Mouse (Mus musculus) neural tube, embryonic 14.5 days (tissue): ENCODE results near the gene Tyro3. TPM values are rescaled to one million over a fixed set of nuclear protein-coding genes. Genes with fewer than 3 reads are reported as not detected.

Experiments
- ATAC-seq: fragments of 200-750 bp; cut with Nextera tagmentation; 2 replicates; pipeline ENCODE4 v1.8.0; 2017; ENCODE audit warnings: low read depth, mild to moderate bottlenecking, moderate TSS enrichment, moderate library complexity
- H3K27ac ChIP-seq: fragments of 300-500 bp; sonication (generic); 2 replicates; pipeline ENCODE4 v1.5.1; 2014; ENCODE audit warnings: low read depth, mild to moderate bottlenecking, control low read depth, low read length, moderate library complexity, mixed read lengths
- H3K27me3 ChIP-seq: fragments of 300-500 bp; sonication (generic); 2 replicates; pipeline ENCODE4 v1.6.1; 2014; ENCODE audit warnings: low read length; ENCODE audit not compliant: control insufficient read depth, insufficient read depth
- H3K36me3 ChIP-seq: fragments of 300-500 bp; sonication (generic); 2 replicates; pipeline ENCODE4 v1.6.1; 2014; ENCODE audit warnings: low read length, mixed read lengths; ENCODE audit not compliant: control insufficient read depth, insufficient read depth
- H3K4me1 ChIP-seq: fragments of 300-500 bp; sonication (generic); 2 replicates; pipeline ENCODE4 v1.6.1; 2014; ENCODE audit warnings: low read length; ENCODE audit not compliant: control insufficient read depth, insufficient read depth
- H3K4me2 ChIP-seq: fragments of 300-500 bp; sonication (generic); 2 replicates; pipeline ENCODE4 v1.6.1; 2014; ENCODE audit warnings: mild to moderate bottlenecking, low read depth, low read length, control low read depth
- H3K4me3 ChIP-seq: fragments of 300-500 bp; sonication (generic); 2 replicates; pipeline ENCODE4 v1.5.1; 2014; ENCODE audit warnings: low read depth, low read length, control low read depth, mixed read lengths
- H3K9ac ChIP-seq: fragments of 300-500 bp; sonication (generic); replicated peaks from 2 replicates; pipeline ENCODE4 v1.6.1; 2014; ENCODE audit warnings: low read depth, mild to moderate bottlenecking, control low read depth, low read length, mixed read lengths
- H3K9me3 ChIP-seq: fragments of 300-500 bp; sonication (generic); 2 replicates; pipeline ENCODE4 v1.6.1; 2016; ENCODE audit warnings: low read length; ENCODE audit not compliant: control insufficient read depth
- WGBS: fragments of 180-500 bp; shearing (Covaris S2); extraction: QIAGEN DNeasy Blood & Tissue Kit; methylation state at CpG from one replicate; pipeline ENCODE4 v1.1.7; 2014; 5-methylcytosine and 5-hydroxymethylcytosine counted together
- polyA plus RNA-seq: library from polyadenylated mRNA; unstranded; fragments of >200 nt; fragmentation: Nextera tagmentation; extraction: Ambion mirVana; gene quantifications from 2 replicates; pipeline ENCODE4 v1.2.1, GENCODE M21; 2014

Gene Tyro3
- polyA plus RNA-seq, 1 experiment from 2014 or later, result 18.7 TPM

DNA sequence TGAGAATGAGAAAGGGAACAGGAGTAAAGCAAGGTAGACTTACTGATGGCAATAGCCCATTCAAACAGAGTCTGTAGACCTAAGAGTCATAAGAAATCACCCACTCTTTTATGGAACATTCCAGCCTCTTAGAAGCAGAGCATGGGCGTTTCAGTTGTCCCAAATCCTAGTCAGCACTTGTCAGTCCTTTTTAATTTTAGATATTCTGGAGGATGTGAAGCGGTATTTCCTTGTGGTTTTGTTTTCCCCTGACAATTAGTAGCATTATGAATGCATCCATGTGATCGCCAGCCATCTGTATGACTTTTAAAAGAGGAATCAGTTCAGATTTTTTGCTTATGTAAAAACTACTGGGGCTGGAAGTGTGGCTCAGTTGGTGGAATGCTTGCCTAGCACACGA is 67.0 kb downstream of the Tyro3 start:
- no peak overlapping the region for H3K27ac ChIP-seq
- no peaks in the 10 kb centered on the region for H3K4me1 ChIP-seq
- no peak overlapping the region for H3K4me3 ChIP-seq
- H3K4me2 ChIP-seq, result no peak overlapping the region
- no peaks in the 10 kb centered on the region for H3K36me3 ChIP-seq
- WGBS, result 75% methylated on average over 4 of the region's 4 CpGs
- no peaks in the 10 kb centered on the region for H3K9me3 ChIP-seq
- no peak for ATAC-seq
- no peak overlapping the region for H3K9ac ChIP-seq
- H3K27me3 ChIP-seq, result no peaks in the 10 kb centered on the region

Other genes starting within 250 kb of the Tyro3 start
- gene Nusap1, start 179.4 kb upstream of the Tyro3 start, polyA plus RNA-seq, result 5.6 and 8.5 TPM in 2 replicates
- 2.7 and 4.0 TPM in 2 replicates for gene Oip5, start 179.3 kb upstream of the Tyro3 start, polyA plus RNA-seq
- 39.9 and 40.8 TPM in 2 replicates for gene Ndufaf1, start 134.9 kb upstream of the Tyro3 start, polyA plus RNA-seq
- 41.3 and 48.9 TPM in 2 replicates for gene Rtf1, start 122.7 kb upstream of the Tyro3 start, polyA plus RNA-seq
- 0.15 and 0.19 TPM in 2 replicates for gene Itpka, start 55.4 kb upstream of the Tyro3 start, polyA plus RNA-seq
- 1.8 and 2.2 TPM in 2 replicates for gene Ltk, start 37.3 kb upstream of the Tyro3 start, polyA plus RNA-seq
- gene Rpap1, start 10.2 kb upstream of the Tyro3 start, polyA plus RNA-seq, result 15.7 and 19.5 TPM in 2 replicates
- 37.5 and 44.2 TPM in 2 replicates for gene Mga, start 99.5 kb downstream of the Tyro3 start, polyA plus RNA-seq
- gene Mapkbp1, start 175.0 kb downstream of the Tyro3 start, polyA plus RNA-seq, result 6.6 and 7.9 TPM in 2 replicates
- gene Jmjd7, start 229.8 kb downstream of the Tyro3 start, polyA plus RNA-seq, result 22.8 and 25.3 TPM in 2 replicates
- 7.3 and 7.5 TPM in 2 replicates for gene Gm28042, start 229.8 kb downstream of the Tyro3 start, polyA plus RNA-seq
- 3.2 and 4.3 TPM in 2 replicates for gene Pla2g4b, start 235.7 kb downstream of the Tyro3 start, polyA plus RNA-seq